Mouse (Mus musculus): ENCODE measurements around the gene Arid3c. TPM values are rescaled to one million over a fixed set of nuclear protein-coding genes. Genes with fewer than 3 reads are reported as not detected.
"Not testable (repeated sequence)": the region's sequence is repeated elsewhere in the genome, so short reads cannot be mapped to it uniquely, and the experiment has no call there.

The Arid3c gene
- total and polyA plus RNA-seq, 3 experiments, result not detected

DNA sequence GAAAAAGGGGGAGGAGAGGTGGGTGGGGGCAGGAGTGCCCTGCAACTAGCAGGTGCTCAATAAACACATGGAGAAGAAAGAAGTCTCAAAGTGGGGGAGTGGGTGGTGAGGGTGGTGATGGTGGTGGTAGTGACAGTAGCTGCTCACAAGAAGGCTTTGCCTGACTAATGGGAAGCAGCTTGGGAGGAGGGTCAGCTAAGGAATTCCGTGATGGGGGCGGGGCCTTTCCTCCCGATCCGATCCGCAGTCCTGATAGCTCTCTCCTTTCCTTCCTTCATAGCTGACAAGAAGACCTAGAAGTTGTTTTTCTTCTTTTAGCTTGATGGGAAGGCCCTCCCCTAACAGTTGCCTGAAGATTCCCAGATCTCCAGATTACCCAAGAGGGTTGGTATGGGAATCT is 26.3 kb downstream of the Arid3c start:
- H3K4me1 ChIP-seq (ENCODE audit: control insufficient read depth, insufficient read depth, low read length), result no peaks in the 10 kb centered on the region
- no peaks in the 10 kb centered on the region for H3K27me3 ChIP-seq (ENCODE audit: control insufficient read depth, insufficient read depth, low read length)
- DNase-seq, result no peak
- H3K36me3 ChIP-seq (ENCODE audit: control insufficient read depth, insufficient read depth, low read length), result no peaks in the 10 kb centered on the region
- TF ChIP-seq POLR2A (IDR thresholded peaks at IDR 0.05; ENCODE audit: insufficient read depth, low read depth, low read length) (no peak), EP300 (IDR thresholded peaks at IDR 0.05; ENCODE audit: insufficient read depth, low read depth, low read length) (no peak)
- H3K27ac ChIP-seq, result no peak overlapping the region
- H3K9ac ChIP-seq (ENCODE audit: low read depth, low read length), result no peak overlapping the region
- no peaks in the 10 kb centered on the region for H3K79me2 ChIP-seq (replicated peaks; ENCODE audit: control insufficient read depth, insufficient read depth, low read length)
- no peak overlapping the region for H3K4me3 ChIP-seq
- 6% methylated on average over 5 of the region's 5 CpGs for WGBS
- intact Hi-C loops (cut with DNase I), result loop anchor here (5.0 kb wide), 1 partner anchor 92 kb away; no protein-coding TSS in a partner anchor

- intact Hi-C loops (cut with DNase I); H3K4me3 ChIP-seq; H3K9ac ChIP-seq (ENCODE audit: low read depth, low read length); H3K36me3 ChIP-seq (ENCODE audit: control insufficient read depth, insufficient read depth, low read length); H3K79me2 ChIP-seq (replicated peaks; ENCODE audit: control insufficient read depth, insufficient read depth, low read length); H3K4me1 ChIP-seq (ENCODE audit: control insufficient read depth, insufficient read depth, low read length); H3K27me3 ChIP-seq (ENCODE audit: control insufficient read depth, insufficient read depth, low read length); H3K27ac ChIP-seq; DNase-seq: not testable (repeated sequence)
- WGBS, result 68% methylated on average over 2 of the region's 2 CpGs
These were observed 28.7 kb downstream of the Arid3c start for GRCm38 (mm10) chr4:41702226-41702625.

GRCm38 (mm10) chr4:41700224-41700623 is 30.7 kb downstream of the Arid3c start:
- H3K9ac ChIP-seq (ENCODE audit: low read depth, low read length); H3K4me3 ChIP-seq; H3K4me1 ChIP-seq (ENCODE audit: control insufficient read depth, insufficient read depth, low read length); intact Hi-C loops (cut with DNase I); H3K36me3 ChIP-seq (ENCODE audit: control insufficient read depth, insufficient read depth, low read length); DNase-seq; H3K79me2 ChIP-seq (replicated peaks; ENCODE audit: control insufficient read depth, insufficient read depth, low read length); H3K27ac ChIP-seq; H3K27me3 ChIP-seq (ENCODE audit: control insufficient read depth, insufficient read depth, low read length): not testable (repeated sequence)
- 48% methylated on average over 2 of the region's 8 CpGs for WGBS

DNA sequence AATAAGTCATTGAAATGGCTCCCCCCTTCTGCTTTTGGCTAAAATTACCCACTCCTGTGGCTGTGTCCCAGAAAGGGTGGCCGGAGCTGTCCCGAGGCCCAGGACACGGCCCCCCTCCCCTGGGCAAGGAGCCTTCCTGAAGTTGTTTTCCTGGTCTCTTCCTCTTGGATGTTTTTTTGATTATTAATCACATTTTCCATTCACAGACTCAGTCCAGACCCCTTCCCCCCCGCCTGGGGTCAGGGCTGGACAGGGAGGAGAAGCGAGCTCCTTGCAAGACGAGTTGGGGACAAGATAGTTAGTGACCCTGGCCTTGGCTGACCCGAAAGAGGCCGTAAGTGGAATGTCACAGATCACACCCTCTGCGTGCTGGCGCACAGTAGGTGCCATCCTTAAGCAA is 31.2 kb downstream of the Arid3c start, which contains the start of gene Il11ra1:
Gene Il11ra1 (plus strand): TSS at position 207 of the 400 bp plus-strand sequence.
- H3K4me1 ChIP-seq (ENCODE audit: control insufficient read depth, insufficient read depth, low read length); H3K79me2 ChIP-seq (replicated peaks; ENCODE audit: control insufficient read depth, insufficient read depth, low read length); H3K9ac ChIP-seq (ENCODE audit: low read depth, low read length); H3K27me3 ChIP-seq (ENCODE audit: control insufficient read depth, insufficient read depth, low read length); H3K36me3 ChIP-seq (ENCODE audit: control insufficient read depth, insufficient read depth, low read length); H3K4me3 ChIP-seq; DNase-seq; H3K27ac ChIP-seq; intact Hi-C loops (cut with DNase I): not testable (repeated sequence)
- WGBS, result 38% methylated on average over 10 of the region's 10 CpGs

GRCm38 (mm10) chr4:41698421-41699016 is 32.4 kb downstream of the Arid3c start:
- peak; percentile 69 to 72 for DNase-seq
- H3K27ac ChIP-seq; H3K4me3 ChIP-seq; H3K4me1 ChIP-seq (ENCODE audit: control insufficient read depth, insufficient read depth, low read length); H3K27me3 ChIP-seq (ENCODE audit: control insufficient read depth, insufficient read depth, low read length); H3K9ac ChIP-seq (ENCODE audit: low read depth, low read length); H3K36me3 ChIP-seq (ENCODE audit: control insufficient read depth, insufficient read depth, low read length); H3K79me2 ChIP-seq (replicated peaks; ENCODE audit: control insufficient read depth, insufficient read depth, low read length); intact Hi-C loops (cut with DNase I): not testable (repeated sequence)
- WGBS, result 10% methylated on average over 25 of the region's 32 CpGs

- intact Hi-C loops (cut with DNase I); H3K27me3 ChIP-seq (ENCODE audit: control insufficient read depth, insufficient read depth, low read length); H3K36me3 ChIP-seq (ENCODE audit: control insufficient read depth, insufficient read depth, low read length); H3K4me3 ChIP-seq; H3K4me1 ChIP-seq (ENCODE audit: control insufficient read depth, insufficient read depth, low read length); H3K27ac ChIP-seq; H3K9ac ChIP-seq (ENCODE audit: low read depth, low read length); H3K79me2 ChIP-seq (replicated peaks; ENCODE audit: control insufficient read depth, insufficient read depth, low read length): not testable (repeated sequence)
- TF ChIP-seq CTCF (IDR thresholded peaks at IDR 0.05), result peak; percentile 68
- WGBS, result 10% methylated on average over 35 of the region's 40 CpGs
- DNase-seq, result peak; percentile 82 to 90
These were observed 33.8 kb downstream of the Arid3c start, which contains the start of gene Cntfr for GRCm38 (mm10) chr4:41696930-41697841. Gene Cntfr (minus strand): TSS chr4:41697089.

DNA sequence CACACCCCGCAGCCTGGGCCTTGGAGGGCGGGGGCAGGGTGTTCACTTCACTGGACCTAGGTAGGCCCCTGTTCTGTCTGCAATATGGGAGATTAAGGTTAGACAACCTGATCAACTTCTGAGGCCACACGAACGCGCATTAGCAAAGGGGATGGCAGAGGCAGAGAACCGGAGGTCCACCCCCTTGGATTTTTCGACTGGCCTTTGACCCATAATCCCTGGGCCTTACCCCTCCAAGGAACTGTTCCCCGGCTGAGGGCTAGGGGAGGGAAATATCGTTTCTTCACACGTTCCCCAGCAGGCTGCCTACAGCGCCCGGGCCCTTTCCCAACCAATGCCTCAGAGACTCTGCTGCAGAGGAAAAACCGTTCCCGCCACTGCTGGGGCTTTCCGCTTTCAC is 34.5 kb downstream of the Arid3c start:
- H3K4me3 ChIP-seq; H3K36me3 ChIP-seq (ENCODE audit: control insufficient read depth, insufficient read depth, low read length); H3K4me1 ChIP-seq (ENCODE audit: control insufficient read depth, insufficient read depth, low read length); H3K27me3 ChIP-seq (ENCODE audit: control insufficient read depth, insufficient read depth, low read length); DNase-seq; H3K27ac ChIP-seq; H3K9ac ChIP-seq (ENCODE audit: low read depth, low read length); intact Hi-C loops (cut with DNase I); H3K79me2 ChIP-seq (replicated peaks; ENCODE audit: control insufficient read depth, insufficient read depth, low read length): not testable (repeated sequence)
- 22% methylated on average over 14 of the region's 15 CpGs for WGBS

DNA sequence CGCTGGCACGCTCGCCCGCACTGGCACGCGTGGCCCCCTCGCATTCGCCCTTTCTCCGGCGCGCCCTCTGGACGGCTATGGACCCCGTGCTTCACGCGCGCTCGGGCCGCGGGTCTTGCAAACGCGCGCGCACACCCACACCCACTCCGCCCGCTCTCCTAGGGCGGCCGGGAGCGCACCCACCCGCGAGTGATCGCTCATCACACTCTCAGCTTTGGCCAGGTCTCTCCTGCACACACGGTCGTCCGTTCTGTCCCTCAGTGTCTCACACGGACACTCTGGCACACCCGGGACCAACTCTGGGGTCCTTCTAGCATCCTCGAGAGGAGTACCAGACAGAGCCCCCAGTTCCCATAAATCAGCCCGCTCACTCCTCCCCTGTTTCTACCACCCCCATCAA is 35.1 kb downstream of the Arid3c start:
- H3K27ac ChIP-seq; H3K9ac ChIP-seq (ENCODE audit: low read depth, low read length); H3K36me3 ChIP-seq (ENCODE audit: control insufficient read depth, insufficient read depth, low read length); H3K4me1 ChIP-seq (ENCODE audit: control insufficient read depth, insufficient read depth, low read length); H3K79me2 ChIP-seq (replicated peaks; ENCODE audit: control insufficient read depth, insufficient read depth, low read length); H3K4me3 ChIP-seq; H3K27me3 ChIP-seq (ENCODE audit: control insufficient read depth, insufficient read depth, low read length); intact Hi-C loops (cut with DNase I); DNase-seq: not testable (repeated sequence)
- 12% methylated on average over 17 of the region's 38 CpGs for WGBS

DNA sequence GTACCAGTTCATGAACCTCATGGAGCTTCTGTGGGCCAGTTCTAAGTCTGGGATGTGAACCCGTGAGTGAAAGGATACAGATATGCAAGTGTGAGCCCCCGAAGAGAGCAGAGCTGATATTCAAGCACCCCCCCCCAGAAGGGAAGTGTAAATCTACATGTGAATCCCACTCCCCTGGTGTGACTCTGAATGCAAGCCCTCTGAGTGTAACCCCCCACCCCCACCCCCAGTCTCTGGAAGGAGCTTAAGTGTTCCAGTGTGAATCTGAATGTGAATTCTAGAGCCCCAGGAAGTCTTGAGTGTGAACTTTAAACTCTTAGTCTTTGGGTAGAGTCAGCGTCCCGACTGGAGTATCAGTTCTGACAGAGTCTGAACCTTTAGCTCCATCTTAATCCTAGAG is 37.4 kb downstream of the Arid3c start:
- H3K27ac ChIP-seq; H3K79me2 ChIP-seq (replicated peaks; ENCODE audit: control insufficient read depth, insufficient read depth, low read length); H3K4me1 ChIP-seq (ENCODE audit: control insufficient read depth, insufficient read depth, low read length); H3K4me3 ChIP-seq; intact Hi-C loops (cut with DNase I); H3K36me3 ChIP-seq (ENCODE audit: control insufficient read depth, insufficient read depth, low read length); H3K9ac ChIP-seq (ENCODE audit: low read depth, low read length); H3K27me3 ChIP-seq (ENCODE audit: control insufficient read depth, insufficient read depth, low read length); DNase-seq: not testable (repeated sequence)
- WGBS, result 31% methylated on average over 4 of the region's 4 CpGs

Measured in heart, adult 2 months (tissue).